Mouse (Mus musculus) spleen, adult 18-20 months (tissue): ENCODE data around the gene Etnk2.

Experiments
- DNase-seq, 2 experiments: peaks; one replicate each; pipeline ENCODE4 v3.0.0; 2022; ENCODE audit warnings: mixed read lengths in 2 of 2

The Etnk2 gene

GRCm38 (mm10) chr1:133353371-133353809, 10.0 kb upstream of the Etnk2 start:
- peak; percentile 62 to 78 for DNase-seq

DNA sequence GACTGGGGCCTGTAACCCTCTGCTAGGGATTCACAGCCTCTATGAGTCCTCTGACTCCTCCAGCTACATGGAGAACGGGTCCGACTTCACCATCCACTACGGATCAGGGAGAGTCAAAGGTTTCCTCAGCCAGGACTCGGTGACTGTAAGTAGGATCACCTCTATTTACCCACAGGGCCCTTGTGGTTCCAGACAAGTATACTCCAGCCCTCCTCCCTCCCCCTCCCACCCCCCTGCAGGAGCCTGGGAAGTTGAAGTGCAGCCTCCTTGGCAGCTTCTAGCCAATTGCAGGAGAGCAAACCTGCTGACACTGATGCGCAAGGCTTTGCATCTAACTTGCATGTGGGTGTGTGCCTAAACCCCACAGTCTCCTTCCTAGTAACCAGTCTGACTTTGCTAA, 7.9 kb upstream of the Etnk2 start:
- DNase-seq, result no peak

DNA sequence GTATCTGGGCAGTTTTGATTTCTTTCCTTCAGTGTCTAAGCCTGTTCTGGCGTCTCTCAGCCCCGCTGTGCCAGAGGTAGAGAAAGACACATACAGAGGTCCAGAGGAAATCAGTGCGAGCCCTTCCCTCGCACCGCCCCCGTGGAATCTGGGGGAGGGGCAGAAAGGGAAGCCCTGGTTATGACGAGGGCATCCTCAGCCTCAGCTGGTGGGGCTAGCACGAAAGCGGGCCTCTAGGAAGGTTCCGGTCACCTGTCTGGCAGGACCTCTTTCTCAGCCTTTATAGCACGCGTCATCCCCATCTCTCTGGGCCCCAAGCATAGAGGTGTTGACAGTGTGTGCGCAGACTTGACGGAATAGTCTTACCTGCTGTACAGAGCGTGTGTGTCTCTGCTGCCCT, 7.5 kb upstream of the Etnk2 start:
- no peak for DNase-seq

- peak; percentile 16 to 35 for DNase-seq
Observed at GRCm38 (mm10) chr1:133356330-133356729, 7.0 kb upstream of the Etnk2 start.

- no peak for DNase-seq
Observed at GRCm38 (mm10) chr1:133361006-133361405, 2.4 kb upstream of the Etnk2 start.

DNA sequence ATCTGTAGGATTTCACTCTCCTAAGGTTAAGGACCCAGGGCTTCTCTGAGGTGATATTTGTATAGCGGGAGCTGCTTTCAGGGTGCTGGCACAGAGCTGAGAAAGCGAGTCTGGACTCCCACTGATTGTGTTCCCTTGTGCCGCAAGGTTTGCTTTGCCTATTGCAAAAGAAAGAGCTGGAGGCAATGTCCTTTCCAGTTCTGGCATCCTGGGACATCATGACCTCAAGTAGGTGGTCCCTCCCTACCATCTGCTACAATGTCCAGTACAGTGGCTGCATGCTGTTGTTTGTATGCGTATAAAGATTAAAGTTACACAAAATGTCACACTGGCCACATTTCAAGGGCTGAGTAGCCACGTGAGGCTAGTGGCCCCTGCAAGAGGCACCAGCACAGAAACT, 1.3 kb upstream of the Etnk2 start:
- DNase-seq, result no peak

GRCm38 (mm10) chr1:133364022-133364630, 754 bp downstream of the Etnk2 start:
- no peak for DNase-seq

GRCm38 (mm10) chr1:133364890-133365289, 1.5 kb downstream of the Etnk2 start:
- no peak for DNase-seq

- DNase-seq, result no peak
Observed at GRCm38 (mm10) chr1:133366951-133367605, 3.7 kb downstream of the Etnk2 start.

GRCm38 (mm10) chr1:133367606-133368488, 4.5 kb downstream of the Etnk2 start:
- no peak for DNase-seq

- no peak for DNase-seq
Observed at GRCm38 (mm10) chr1:133368644-133369043, 5.3 kb downstream of the Etnk2 start.

GRCm38 (mm10) chr1:133370352-133370751, 7.0 kb downstream of the Etnk2 start:
- DNase-seq, result no peak

DNA sequence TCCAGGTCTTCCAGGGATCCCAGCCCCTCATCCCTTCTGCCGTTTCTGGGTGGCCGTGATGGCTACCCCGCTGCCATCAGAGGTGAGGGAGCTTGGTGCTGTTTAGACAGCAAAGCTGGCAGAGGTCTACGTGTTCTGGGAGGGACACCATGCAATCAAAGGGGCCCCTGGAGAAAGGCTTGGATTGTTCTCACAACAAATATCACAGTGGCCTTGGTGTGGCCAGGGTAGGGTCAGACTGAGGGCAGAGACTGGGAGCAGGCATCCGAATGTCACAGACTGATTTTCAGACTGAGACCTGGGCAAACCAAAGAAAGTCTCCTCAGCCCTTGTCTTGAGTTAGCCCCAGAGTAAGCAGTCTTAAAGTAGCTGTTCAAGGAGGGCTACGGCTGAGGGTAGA, 8.1 kb downstream of the Etnk2 start:
- DNase-seq, result no peak

- no peak for DNase-seq
Observed at GRCm38 (mm10) chr1:133372113-133372512, 8.7 kb downstream of the Etnk2 start.

GRCm38 (mm10) chr1:133375696-133376346, 12.4 kb downstream of the Etnk2 start:
- DNase-seq, result no peak

DNA sequence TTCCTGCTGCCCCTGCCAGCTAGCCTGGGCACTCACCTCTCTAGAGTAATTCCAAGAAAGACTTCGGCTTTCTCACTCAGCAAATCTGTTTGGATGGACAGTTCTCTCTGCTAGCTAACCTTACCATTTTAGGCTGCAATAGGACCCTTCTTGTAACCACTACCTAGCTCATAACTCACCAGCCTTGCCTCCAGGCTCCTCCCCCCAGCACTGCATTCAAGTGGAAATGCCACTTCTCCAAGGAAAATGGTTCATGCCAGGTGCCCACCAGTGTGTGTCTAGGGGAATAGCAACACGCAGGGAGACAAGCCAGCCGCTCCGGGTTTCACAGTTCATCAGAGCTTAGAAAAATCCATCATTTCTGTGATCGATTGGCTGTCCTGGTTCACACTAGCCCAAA, 14.2 kb downstream of the Etnk2 start:
- no peak for DNase-seq

- no peak for DNase-seq
Observed at GRCm38 (mm10) chr1:133379254-133379985, 16.0 kb downstream of the Etnk2 start.

- DNase-seq, result no peak
Observed at GRCm38 (mm10) chr1:133379986-133380320, 16.6 kb downstream of the Etnk2 start.

DNA sequence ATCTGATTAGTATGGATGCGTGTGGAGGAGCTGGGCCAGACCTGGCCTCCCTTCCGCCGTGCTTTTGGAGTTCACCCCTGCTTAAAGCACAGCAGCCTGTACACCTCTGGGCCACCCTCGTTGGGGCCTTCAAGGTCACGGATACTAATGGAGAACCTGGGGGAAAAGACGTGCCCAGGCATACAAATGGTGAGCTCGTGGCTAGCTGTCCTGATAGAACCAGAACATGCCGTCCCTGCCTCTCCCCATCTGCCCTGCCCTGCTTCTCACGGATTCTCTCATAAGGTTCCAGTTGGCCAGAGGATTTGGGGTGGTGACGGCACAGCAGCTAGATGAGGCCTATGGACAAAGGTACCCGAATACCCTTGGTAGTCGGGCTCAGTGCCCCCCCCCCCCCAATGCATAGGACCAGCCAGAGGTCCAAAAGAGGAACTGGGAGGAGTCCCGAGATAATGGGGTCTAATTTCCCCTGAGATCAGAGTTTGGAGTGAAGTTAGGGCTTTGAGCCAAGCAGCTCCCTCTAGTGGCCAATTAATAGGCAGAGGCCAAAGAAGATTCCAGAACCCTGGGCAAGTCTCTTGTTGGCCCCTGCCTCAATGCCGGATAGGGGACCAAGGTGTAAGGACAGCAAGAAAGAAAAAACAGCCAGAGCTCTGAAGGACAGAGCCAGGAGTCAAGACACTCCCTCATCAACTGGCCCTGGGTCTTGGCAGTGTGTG, 17.1 kb downstream of the Etnk2 start:
- no peak for DNase-seq

GRCm38 (mm10) chr1:133382008-133382407, 18.6 kb downstream of the Etnk2 start:
- peak in 1 of 2 experiments; percentile 22 for DNase-seq

DNA sequence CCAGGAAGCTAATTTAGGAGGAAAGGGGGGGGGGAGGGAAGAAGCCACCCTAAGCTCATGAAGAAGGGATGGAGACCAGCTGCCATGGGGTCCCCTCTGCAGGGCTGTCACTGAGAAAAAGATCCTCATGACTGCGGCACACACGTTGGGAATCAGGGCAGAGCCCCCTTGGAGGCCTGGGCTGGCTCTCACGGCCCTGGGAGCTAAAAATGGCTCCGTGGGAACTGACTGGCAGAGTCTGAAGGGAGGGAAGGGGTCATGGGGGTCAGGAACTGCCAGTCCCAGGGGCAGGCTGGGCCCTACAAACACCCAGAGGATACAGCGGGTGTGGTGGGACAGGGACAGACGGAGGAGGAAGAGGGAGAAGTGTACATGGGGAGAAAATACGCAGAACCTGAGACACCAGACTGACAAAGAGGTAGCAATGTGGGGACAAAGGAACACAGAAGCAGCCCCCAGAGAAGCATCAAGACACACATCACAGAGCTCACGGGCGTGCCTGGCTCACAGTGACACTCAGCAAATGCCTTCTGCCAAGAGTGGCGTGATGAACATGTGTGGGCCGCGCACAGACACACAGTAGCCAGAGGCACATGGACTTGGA, 19.3 kb downstream of the Etnk2 start:
- DNase-seq, result no peak
